Mouse (Mus musculus) testis, adult 10 weeks (tissue): Measurements from ENCODE around the gene Olfr869. TPM values are rescaled to one million over a fixed set of nuclear protein-coding genes. Genes with fewer than 3 reads are reported as not detected.

ENCODE experiments used
- polyA plus RNA-seq: library from polyadenylated mRNA; stranded (reverse); fragments of 350-450 nt; fragmentation: Illumina TruSeq; extraction: RNeasy Lipid Tissue Mini Kit (QIAGEN cat#74804); gene quantifications from one replicate; pipeline ENCODE4 v1.2.3, GENCODE M21; 2014; ENCODE audit warnings: low read depth, low replicate concordance

The Olfr869 gene
- not detected for polyA plus RNA-seq

GRCm38 (mm10) chr9:20128709-20129108 is at the start of gene Olfr869:
TSS of gene Olfr869 (plus strand) at chr9:20129009.

DNA sequence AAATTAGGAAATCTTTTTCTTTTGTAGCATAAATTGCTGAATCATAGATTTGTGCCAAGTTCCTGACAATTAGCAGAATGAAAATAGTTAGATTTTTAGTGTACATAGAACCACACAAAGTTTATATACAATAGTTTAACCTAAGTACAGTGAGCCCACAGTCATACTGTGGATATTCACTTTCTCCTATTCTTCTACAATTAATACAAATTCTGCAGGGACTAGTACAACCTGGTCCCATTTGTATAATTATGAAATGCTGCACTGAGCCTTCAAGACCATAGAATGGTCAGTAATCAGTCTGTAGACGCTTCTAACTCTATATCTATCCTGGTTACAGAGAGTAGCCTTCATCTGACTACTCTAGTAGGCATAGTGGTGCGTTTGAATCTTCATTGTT is 30.5 kb upstream of the Olfr869 start, which contains the start of gene Olfr868:
Olfr868 (plus strand) TSS at position 301 of the 400 bp plus-strand sequence.

DNA sequence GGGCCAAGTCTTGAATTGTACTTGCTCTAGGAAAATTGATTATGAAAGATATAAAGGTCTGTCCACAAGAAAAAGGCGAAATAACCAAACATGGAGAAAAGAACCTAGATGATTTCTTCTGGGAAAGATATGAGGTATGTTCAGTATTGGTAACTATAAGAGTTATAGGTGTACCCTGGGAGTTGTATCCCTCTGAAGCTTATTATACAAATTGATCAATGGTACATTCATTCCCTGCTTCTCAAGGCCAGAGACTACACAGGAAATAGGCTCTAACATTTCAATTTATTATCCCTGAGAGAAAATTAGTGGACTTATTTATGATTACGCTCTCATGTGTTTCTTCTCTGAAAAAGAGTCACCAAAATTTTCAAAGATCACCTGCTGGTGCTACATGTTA is 45.1 kb downstream of the Olfr869 start, which contains the start of gene Olfr870:
Olfr870 (minus strand) TSS at position 101 of the 400 bp plus-strand sequence.

Other genes starting within 250 kb of the Olfr869 start
- gene Olfr862, start 241.0 kb upstream of the Olfr869 start, polyA plus RNA-seq: not detected
- not detected for gene Olfr77, start 212.1 kb upstream of the Olfr869 start, polyA plus RNA-seq
- not detected for gene Olfr866, start 101.0 kb upstream of the Olfr869 start, polyA plus RNA-seq
- gene Olfr867, start 71.4 kb upstream of the Olfr869 start, polyA plus RNA-seq: not detected
- gene Olfr868, start 30.4 kb upstream of the Olfr869 start, polyA plus RNA-seq: not detected
- gene Olfr870, start 45.0 kb downstream of the Olfr869 start, polyA plus RNA-seq: not detected
- gene Olfr871, start 83.2 kb downstream of the Olfr869 start, polyA plus RNA-seq: not detected
- 1.4 TPM for gene Olfr872, start 108.1 kb downstream of the Olfr869 start, polyA plus RNA-seq
- gene Olfr39, start 153.3 kb downstream of the Olfr869 start, polyA plus RNA-seq: 0.91 TPM
- gene Olfr873, start 169.5 kb downstream of the Olfr869 start, polyA plus RNA-seq: 0.57 TPM
- gene Olfr18, start 207.1 kb downstream of the Olfr869 start, polyA plus RNA-seq: not detected